Mouse (Mus musculus) spleen, adult 2 months (tissue): ENCODE measurements at regions not wholly inside any gene's neighbourhood (a gene's known extent, or its start where the extent isn't known, plus 50 kb on each side); places are given as distances from the start of the nearest gene placed in this dataset.

Experiments used
- CTCF ChIP-seq: fragments of 200-500 bp; IDR thresholded peaks from 2 replicates; pipeline ENCODE4 v1.5.1; 2011; ENCODE audit warnings: mild to moderate bottlenecking, inconsistent platforms; ENCODE audit not compliant: insufficient read depth, insufficient read length, insufficient replicate concordance; ENCODE audit errors: extremely low read depth
- POLR2A ChIP-seq: fragments of 200-500 bp; IDR thresholded peaks from 2 replicates; pipeline ENCODE4 v1.6.1; 2011; ENCODE audit warnings: low read depth, low read length, inconsistent platforms

GRCm38 (mm10) chr14:105426597-105427334 is 168.4 kb downstream of the Ndfip2 start:
- no peak for TF ChIP-seq CTCF
- TF ChIP-seq POLR2A: no peak
